Mouse (Mus musculus) liver, adult (tissue): ENCODE data around the gene Kdm2a.
A peak's percentile ranks its signal among the peaks of the same experiment; 100 is the strongest.

Experiments
- GATA4 ChIP-seq: IDR thresholded peaks from 2 replicates; pipeline ENCODE4 v1.6.1; 2014; ENCODE audit warnings: mild to moderate bottlenecking, low read length; ENCODE audit not compliant: insufficient replicate concordance

Kdm2a gene

GRCm38 (mm10) chr19:4370254-4370653, 27.8 kb downstream of the Kdm2a start:
- no peak for TF ChIP-seq GATA4

- no peak for TF ChIP-seq GATA4
These were observed 48.6 kb downstream of the Kdm2a start for GRCm38 (mm10) chr19:4349455-4349854.

DNA sequence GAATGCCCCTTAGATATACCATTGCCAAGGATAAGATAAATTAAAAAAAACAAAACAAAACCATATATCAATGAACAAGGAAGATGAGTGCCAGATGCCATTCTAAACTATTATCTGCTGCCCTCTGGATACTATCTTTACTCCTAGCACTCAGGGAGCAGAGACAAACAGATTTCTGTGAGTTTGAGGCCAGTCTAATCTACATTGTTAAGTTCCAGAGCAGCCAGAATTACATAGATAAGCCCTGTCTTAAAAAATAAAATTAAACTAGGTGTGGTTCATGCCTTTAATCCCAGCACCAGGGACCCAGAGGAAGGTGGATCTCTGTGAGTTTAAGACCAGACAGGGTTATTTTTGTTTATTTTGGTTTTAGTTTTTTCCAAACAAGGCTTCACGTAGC, 51.6 kb downstream of the Kdm2a start:
- no peak for TF ChIP-seq GATA4

- TF ChIP-seq GATA4, result no peak
These were observed 59.9 kb downstream of the Kdm2a start for GRCm38 (mm10) chr19:4338162-4338561.

DNA sequence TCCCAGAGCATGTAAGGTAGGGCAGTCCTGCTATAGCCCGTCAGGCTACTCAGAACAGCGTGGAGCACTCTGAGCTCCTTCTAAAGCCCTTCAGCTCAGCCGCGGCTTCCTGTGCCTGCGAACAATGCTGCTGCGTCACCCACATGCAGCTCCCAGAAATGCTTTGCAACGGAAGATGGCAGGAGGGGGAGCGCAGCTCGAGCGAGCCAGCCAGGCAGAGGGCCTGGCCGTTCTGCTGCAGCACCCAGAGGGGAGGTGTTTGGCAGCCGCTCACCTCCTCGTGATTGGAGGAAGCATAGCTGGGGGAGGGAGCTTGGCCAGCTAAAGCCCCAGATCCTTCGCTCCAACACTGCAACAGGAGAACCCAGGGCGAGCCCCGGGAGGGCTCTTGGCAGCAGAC, 64.3 kb downstream of the Kdm2a start:
- TF ChIP-seq GATA4, result peak; percentile 51; the same call in 1 of the 2 replicates

DNA sequence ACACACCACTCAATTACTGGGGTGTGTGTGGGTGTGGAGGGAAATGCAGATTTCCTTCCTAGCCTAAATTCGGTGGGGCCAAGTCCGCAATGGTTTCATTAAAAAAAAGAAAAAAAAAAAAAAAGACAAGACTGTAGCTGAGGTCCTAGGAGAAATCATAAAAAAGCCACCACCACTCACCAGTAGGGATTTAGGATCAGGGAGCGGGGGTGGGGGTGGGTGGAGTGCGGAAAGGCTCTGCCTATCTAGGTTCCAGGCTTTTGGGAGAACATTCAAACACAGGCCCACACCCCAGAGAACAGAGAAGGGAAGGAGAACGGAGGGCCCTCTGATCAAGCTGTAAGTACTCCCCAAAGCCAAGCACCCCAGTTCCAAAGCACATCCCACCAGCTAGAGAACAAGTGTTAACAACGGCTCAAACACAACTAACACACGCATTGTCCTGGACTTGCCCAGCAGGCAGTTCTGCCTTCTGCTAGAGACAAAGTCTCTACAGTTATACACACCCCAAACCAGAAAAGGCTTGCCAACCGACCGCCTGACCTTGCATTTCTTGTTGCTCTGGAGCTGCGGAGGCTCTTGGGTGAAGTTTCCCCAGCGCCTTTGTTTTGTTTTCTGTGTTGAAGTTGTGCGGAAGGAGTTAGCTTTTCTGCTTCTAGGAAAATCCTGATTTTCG, 64.8 kb downstream of the Kdm2a start:
- no peak for TF ChIP-seq GATA4

DNA sequence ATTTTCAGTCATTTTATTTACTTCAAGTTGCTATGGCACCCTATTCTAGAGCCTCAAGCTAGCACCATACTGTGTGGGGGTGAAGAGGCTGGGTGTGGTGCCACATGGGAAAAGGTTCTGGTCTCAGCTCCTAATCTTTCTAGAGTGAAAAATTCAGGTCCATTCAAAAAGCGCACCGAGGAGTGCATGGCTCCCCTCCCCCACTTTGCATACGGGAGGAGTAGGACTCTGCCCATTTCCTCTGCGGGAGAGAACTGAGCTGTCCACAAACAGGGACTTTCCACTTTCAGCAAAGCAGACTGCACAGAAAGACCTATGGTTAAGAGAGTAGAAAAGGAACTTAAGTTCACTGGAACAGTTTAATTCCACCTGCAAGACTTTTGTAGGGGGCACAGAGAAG, 65.4 kb downstream of the Kdm2a start:
- no peak for TF ChIP-seq GATA4

- no peak for TF ChIP-seq GATA4
These were observed 66.8 kb downstream of the Kdm2a start for GRCm38 (mm10) chr19:4331273-4331672.

DNA sequence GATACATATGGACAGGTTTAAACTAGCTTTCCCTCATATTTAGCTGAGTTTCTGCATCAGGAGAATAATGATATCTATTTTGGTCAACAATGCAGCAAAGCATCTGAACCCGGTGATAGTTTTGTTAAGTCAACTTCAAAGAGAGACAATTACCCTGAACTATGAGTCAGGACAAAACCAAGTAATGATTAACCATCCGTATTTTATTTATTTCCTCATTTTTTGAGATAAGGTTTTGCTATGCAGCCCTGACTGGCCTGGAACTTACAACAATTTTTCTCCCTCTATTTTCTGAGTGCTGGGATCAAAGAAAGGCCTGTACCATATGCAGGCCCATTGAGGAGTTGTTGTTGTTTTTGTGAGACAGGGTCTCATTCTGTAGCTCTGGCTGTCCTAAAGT, 67.5 kb downstream of the Kdm2a start:
- TF ChIP-seq GATA4, result 0 out of 2 replicates have a peak, but pooled peaks have one; percentile 18

DNA sequence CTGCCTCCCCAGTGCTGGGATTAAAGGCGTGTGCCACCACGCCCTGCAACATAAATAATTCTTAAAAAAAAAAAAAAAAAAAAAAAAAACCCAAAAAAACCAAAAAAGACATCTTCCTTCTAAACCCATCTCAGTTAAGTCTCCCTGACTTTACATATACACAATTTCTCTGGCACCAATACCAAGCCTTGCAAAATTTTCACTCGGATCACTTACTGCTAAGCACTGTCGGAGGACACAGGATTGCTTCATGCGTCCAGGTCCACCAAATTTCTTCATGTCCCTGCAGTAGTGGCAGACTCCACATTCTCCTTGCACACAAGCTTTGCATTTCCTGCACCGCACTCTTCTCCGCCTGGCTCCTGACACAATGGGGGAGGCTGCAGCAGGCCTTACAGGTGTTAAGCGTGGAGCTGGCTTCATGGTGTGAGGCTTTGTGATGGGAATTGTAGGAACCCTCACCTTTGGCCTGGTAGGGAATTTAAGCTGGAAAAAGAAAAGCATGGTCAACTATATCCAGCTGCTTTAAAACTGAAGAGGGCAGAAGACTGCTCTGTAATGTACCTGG, 69.3 kb downstream of the Kdm2a start:
- TF ChIP-seq GATA4, result no peak

GRCm38 (mm10) chr19:4326881-4327280, 71.2 kb downstream of the Kdm2a start:
- TF ChIP-seq GATA4, result no peak

GRCm38 (mm10) chr19:4326106-4326505, 72.0 kb downstream of the Kdm2a start:
- no peak for TF ChIP-seq GATA4

DNA sequence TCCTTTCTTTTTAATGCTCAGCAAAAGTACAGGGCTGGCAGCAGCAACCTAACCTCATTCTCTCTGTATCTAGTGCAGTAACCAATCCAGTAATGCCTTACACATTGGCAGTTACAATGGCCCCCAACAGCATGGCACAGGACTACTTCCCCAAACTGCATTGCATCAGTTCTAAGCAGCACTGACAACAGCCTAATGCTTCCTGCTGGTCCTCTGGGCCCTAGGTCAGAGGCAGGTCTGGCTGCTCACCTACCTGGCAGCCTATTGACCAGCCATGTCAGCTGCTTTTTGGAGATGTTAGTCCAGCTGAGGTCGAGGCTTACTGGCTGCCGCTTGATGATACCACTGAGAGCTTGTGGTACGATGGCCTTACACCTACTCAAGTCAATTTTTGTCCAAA, 76.0 kb downstream of the Kdm2a start:
- TF ChIP-seq GATA4, result no peak

- no peak for TF ChIP-seq GATA4
These were observed 76.5 kb downstream of the Kdm2a start for GRCm38 (mm10) chr19:4321622-4322021.

GRCm38 (mm10) chr19:4319272-4319671, 78.8 kb downstream of the Kdm2a start:
- TF ChIP-seq GATA4, result no peak

GRCm38 (mm10) chr19:4317181-4317580, 80.9 kb downstream of the Kdm2a start:
- TF ChIP-seq GATA4, result no peak
